Mouse (Mus musculus) midbrain, embryonic 14.5 days (tissue): ENCODE measurements around the gene Igsf21. TPM values are rescaled to one million over a fixed set of nuclear protein-coding genes. Genes with fewer than 3 reads are reported as not detected.
A peak's percentile ranks its signal among the peaks of the same experiment; 100 is the strongest.

Experiments
- ATAC-seq: fragments of 200-750 bp; cut with Nextera tagmentation; 2 replicates; pipeline ENCODE4 v1.8.0; 2017; ENCODE audit warnings: moderate number of reproducible peaks, moderate library complexity; ENCODE audit not compliant: low FRiP score, low TSS enrichment
- DNase-seq: peaks from one replicate; pipeline ENCODE4 v3.0.0-alpha.2; 2015
- H3K27ac ChIP-seq: fragments of 300-500 bp; sonication (generic); replicated peaks from 2 replicates; pipeline ENCODE4 v1.5.1; 2014; ENCODE audit warnings: mild to moderate bottlenecking, low read depth, low read length, moderate library complexity
- H3K27me3 ChIP-seq: fragments of 300-500 bp; sonication (generic); 2 replicates; pipeline ENCODE4 v1.6.1; 2014; ENCODE audit warnings: low read length, control low read depth, mixed read lengths; ENCODE audit not compliant: control insufficient read depth, insufficient read depth
- H3K36me3 ChIP-seq: fragments of 300-500 bp; sonication (generic); 2 replicates; pipeline ENCODE4 v1.6.1; 2014; ENCODE audit warnings: low read length, control low read depth; ENCODE audit not compliant: control insufficient read depth, insufficient read depth
- H3K4me1 ChIP-seq: fragments of 300-500 bp; sonication (generic); 2 replicates; pipeline ENCODE4 v1.6.1; 2014; ENCODE audit warnings: mild to moderate bottlenecking, antibody characterized with exemption, low read length, control low read depth; ENCODE audit not compliant: control insufficient read depth, insufficient read depth
- H3K4me2 ChIP-seq: fragments of 300-500 bp; sonication (generic); 2 replicates; pipeline ENCODE4 v1.6.1; 2014; ENCODE audit warnings: mild to moderate bottlenecking, low read length, moderate library complexity
- H3K4me3 ChIP-seq: fragments of 300-500 bp; sonication (generic); replicated peaks from 2 replicates; pipeline ENCODE4 v1.5.1; 2014; ENCODE audit warnings: low read depth, low read length
- H3K9ac ChIP-seq: fragments of 300-500 bp; sonication (generic); replicated peaks from 2 replicates; pipeline ENCODE4 v1.6.1; 2014; ENCODE audit warnings: mild to moderate bottlenecking, low read length, moderate library complexity
- H3K9me3 ChIP-seq: fragments of 300-500 bp; sonication (generic); 2 replicates; pipeline ENCODE4 v1.6.1; 2016; ENCODE audit warnings: low read length, control low read depth, mixed read lengths; ENCODE audit not compliant: control insufficient read depth
- WGBS: fragments of 180-500 bp; shearing (Covaris S2); extraction: QIAGEN DNeasy Blood & Tissue Kit; methylation state at CpG from one replicate; pipeline ENCODE4 v1.1.7; 2014; 5-methylcytosine and 5-hydroxymethylcytosine counted together
- polyA plus RNA-seq: library from polyadenylated mRNA; unstranded; fragments of >200 nt; fragmentation: Nextera tagmentation; extraction: Ambion mirVana; gene quantifications from 2 replicates; pipeline ENCODE4 v1.2.1, GENCODE M21; 2014

Gene Igsf21
- polyA plus RNA-seq, 1 experiment from 2014 or later: 64.9 TPM

DNA sequence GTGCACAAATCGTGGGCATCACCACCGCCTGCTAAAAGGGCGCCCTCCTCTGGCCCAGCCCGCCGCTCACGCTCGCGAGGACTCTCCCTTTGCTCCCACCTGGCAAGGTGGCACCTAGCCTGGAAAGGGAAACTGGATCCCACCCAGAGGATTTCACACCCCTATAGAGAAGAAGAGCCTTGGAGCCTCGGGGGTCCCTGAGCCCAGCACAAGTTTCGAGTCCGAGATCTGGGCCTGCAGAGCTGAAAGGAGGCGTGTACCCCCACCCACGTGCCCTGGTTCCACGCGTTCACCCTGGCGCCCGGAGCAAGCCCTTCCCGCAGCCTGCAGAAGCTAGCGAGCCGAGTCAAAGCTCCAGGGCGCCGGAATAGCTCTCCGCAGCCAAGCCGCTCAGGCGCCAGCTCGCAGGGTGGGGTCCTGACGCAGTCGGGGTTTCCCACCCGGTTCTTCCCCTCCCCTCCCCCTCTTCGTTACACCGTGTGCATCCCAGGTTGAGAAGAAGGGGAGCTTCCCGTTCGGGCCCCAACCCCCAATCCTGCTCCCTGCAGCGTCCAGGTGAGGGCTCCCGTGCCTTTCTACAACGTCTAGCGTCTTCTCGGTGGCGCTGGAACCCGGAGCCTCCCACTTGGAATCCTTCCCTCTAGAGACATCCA, 2.3 kb downstream of the Igsf21 start:
- no peak for ATAC-seq

DNA sequence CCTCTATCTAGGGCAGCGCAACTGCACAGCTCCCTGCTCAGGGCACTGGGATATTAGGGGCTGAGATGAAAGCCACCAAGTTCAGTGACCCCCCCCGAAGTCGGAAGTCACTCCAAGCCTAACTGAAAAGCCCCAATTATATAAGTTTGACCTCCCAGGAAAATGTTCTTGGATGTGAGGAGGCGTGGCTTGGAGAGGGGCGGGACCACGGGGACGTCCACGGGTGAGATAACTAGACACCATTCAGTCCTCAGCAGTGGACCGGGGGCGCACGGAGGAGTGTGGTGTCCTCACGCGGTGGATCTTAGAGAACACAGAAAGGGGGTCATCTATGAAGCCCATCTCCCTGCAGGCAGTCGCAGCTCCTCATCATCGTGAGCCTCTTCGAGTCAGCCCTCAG, 3.4 kb downstream of the Igsf21 start:
- H3K36me3 ChIP-seq: no peaks in the 10 kb centered on the region
- peaks cover 23% of the 10 kb centered on the region; the same call in 1 of the 2 replicates for H3K27me3 ChIP-seq
- ATAC-seq: no peak
- H3K9me3 ChIP-seq: no peaks in the 10 kb centered on the region
- H3K27ac ChIP-seq: no peak overlapping the region
- H3K9ac ChIP-seq: no peak overlapping the region; the same call in 1 of the 2 replicates
- WGBS: 21% methylated on average over 16 of the region's 16 CpGs
- 0 out of 2 replicates have a peak overlapping the region, but pooled peaks have one; percentile 66 for H3K4me3 ChIP-seq
- DNase-seq: no peak
- peak overlapping the region; percentile 87 for H3K4me2 ChIP-seq
- peaks cover 25% of the 10 kb centered on the region for H3K4me1 ChIP-seq

More for the DNA sequence above, 2.3 kb downstream of the Igsf21 start:
- Histone ChIP-seq H3K4me1 (peaks cover 34% of the 10 kb centered on the region), H3K4me2 (peak overlapping the region; percentile 87), H3K4me3 (peak overlapping the region; percentile 66), H3K36me3 (no peaks in the 10 kb centered on the region), H3K27me3 (peaks cover 28% of the 10 kb centered on the region), H3K27ac (no peak overlapping the region), H3K9me3 (no peaks in the 10 kb centered on the region), H3K9ac (peak overlapping the region; percentile 54)
- WGBS: 1% methylated on average over 40 of the region's 40 CpGs
- peak; percentile 51 for DNase-seq

DNA sequence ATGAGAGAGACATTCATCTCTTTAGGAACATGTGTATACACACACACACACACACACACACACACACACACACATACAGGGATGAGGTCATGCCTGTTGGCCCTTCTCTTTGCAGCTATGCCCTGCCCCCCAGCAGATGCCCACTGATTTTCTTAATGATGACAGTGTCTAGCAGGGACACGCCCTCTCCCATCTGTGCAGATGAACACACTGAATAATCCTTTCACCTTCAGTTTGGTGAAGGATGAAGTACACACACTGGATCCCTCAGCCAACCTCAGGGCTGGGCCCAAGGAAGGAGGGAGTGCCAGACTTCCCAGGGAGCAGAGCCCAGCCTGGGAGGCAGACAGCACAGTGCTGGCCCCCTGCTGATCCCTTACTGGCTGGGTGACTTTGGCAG, 4.3 kb downstream of the Igsf21 start:
- H3K27me3 ChIP-seq: peaks cover 18% of the 10 kb centered on the region; the same call in 1 of the 2 replicates
- H3K36me3 ChIP-seq: no peaks in the 10 kb centered on the region
- H3K27ac ChIP-seq: no peak overlapping the region
- no peaks in the 10 kb centered on the region for H3K9me3 ChIP-seq
- H3K9ac ChIP-seq: no peak overlapping the region
- ATAC-seq: no peak
- H3K4me2 ChIP-seq: peak overlapping the region; percentile 87; the same call in 1 of the 2 replicates
- WGBS: 52% methylated on average over 1 of the region's 1 CpGs
- H3K4me3 ChIP-seq: no peak overlapping the region
- peaks cover 30% of the 10 kb centered on the region for H3K4me1 ChIP-seq
- DNase-seq: no peak

DNA sequence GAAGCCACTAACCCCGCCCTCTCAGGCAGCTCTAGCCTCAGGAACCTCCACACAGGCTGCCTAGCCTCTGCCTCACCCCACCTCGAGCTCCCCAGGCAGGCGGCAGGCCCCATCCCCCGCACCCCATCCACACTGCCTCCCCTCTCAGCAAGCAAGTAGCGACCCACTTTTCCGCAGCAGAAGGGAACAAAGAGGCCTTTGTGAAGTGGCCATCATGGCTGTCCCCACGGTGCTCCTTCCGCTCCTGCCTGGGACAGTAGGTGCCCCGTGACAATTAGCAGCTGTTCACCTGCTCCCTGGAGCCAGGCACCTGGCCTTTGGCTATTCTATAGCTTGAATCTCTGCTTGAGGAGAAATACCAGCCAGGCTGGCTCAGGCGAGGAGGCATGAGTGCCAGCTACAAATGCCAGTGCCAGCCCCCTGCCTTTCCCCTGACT, 9.3 kb downstream of the Igsf21 start:
- no peak overlapping the region for H3K4me2 ChIP-seq
- 0 out of 2 replicates have a peak overlapping the region, but pooled peaks have one; percentile 17 for H3K9ac ChIP-seq
- peak overlapping the region; percentile 60; the same call in 1 of the 2 replicates for H3K27ac ChIP-seq
- H3K36me3 ChIP-seq: no peaks in the 10 kb centered on the region
- no peaks in the 10 kb centered on the region for H3K9me3 ChIP-seq
- H3K27me3 ChIP-seq: no peaks in the 10 kb centered on the region; the same call in 1 of the 2 replicates
- DNase-seq (peak; percentile 57), ATAC-seq (no peak)
- 12% methylated on average over 10 of the region's 10 CpGs for WGBS
- no peak overlapping the region for H3K4me3 ChIP-seq
- peaks cover 7% of the 10 kb centered on the region; the same call in 1 of the 2 replicates for H3K4me1 ChIP-seq

DNA sequence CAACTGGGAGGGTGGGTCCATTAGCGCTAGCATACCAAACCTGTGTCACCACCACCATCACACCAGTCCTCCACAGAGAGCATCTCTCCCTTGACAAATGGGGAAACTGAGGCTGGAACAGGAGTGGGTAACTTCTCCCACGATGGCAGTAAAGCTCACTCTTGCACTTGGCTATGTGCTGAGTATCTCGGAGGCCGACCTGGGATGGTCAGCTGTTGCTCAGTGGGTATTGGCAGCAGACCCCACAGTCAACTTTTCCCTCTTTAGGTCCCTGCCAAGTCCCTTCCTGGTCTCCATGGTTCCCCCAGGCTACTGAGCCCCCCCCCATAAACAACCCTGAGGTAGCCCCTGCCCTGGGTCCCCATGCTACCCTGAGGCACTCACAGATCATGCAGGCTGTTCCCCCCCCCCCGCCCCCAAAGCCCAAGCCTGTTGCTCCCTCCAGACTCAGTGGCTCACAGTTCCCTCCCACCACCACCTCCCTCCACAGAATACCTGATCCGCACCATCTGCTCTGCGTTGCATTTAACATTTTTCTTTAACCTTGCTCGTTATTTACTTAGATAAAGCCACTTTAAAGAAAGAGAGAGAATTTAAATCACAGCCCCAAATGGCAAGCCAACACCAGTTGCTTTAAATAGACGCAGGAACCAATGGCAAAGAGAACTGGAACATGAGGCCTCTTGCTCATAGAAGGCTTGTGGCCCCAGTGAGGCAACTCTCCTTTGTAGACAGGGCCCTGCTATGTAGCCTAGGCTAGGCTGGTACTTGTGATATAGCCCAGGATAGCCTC, 11.0 kb downstream of the Igsf21 start:
- Histone ChIP-seq H3K27ac (no peak overlapping the region), H3K9me3 (no peaks in the 10 kb centered on the region), H3K9ac (no peak overlapping the region), H3K4me1 (peaks cover 7% of the 10 kb centered on the region; the same call in 1 of the 2 replicates), H3K4me3 (no peak overlapping the region), H3K4me2 (no peak overlapping the region), H3K36me3 (no peaks in the 10 kb centered on the region), H3K27me3 (no peaks in the 10 kb centered on the region)
- WGBS: 70% methylated on average over 9 of the region's 9 CpGs
- no peak for ATAC-seq
- no peak for DNase-seq

DNA sequence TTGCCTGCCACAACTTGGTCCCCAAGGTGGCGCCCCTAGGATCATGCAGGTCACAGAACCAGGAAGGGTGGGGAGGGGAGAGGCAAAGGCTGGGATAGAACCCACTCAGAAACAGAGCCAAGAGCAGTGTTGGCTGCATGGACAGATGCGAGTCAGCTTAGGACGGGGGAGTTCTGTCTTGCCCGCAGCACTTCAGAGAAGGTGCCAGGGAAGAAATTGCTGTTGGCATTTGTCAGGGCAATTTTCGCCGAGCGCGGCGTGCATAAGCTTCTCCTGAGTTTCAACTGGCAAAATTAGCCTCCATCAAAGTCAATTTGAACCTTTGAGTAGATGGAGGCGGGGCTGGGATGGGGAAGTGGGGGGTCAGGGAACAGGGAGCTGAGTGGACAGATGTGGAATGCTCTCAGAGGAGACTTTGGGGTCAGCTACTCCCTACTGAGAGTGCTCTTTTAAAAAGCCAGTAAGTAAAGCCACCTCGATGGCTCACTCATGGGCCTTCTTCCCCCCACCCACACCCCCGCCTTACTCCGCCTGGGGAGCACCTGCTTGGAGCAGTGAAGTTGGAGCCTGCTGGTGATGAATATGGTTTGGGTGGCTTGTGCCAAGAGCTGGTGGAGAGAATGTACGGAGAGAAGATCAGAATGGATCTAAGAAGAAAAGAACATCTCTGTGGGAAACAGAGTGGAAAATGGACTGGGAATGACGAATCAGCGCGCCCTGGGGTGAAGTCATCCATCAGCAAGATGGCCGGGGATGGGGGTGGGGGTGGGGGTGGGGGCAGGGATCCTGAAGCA, 12.0 kb downstream of the Igsf21 start:
- H3K9me3 ChIP-seq: no peaks in the 10 kb centered on the region
- no peak overlapping the region for H3K9ac ChIP-seq
- WGBS: 79% methylated on average over 18 of the region's 18 CpGs
- H3K4me2 ChIP-seq: no peak overlapping the region
- H3K4me1 ChIP-seq: peaks cover 8% of the 10 kb centered on the region; the same call in 1 of the 2 replicates
- no peak overlapping the region for H3K4me3 ChIP-seq
- H3K27me3 ChIP-seq: no peaks in the 10 kb centered on the region
- DNase-seq: no peak
- no peak overlapping the region for H3K27ac ChIP-seq
- ATAC-seq: no peak
- H3K36me3 ChIP-seq: no peaks in the 10 kb centered on the region

DNA sequence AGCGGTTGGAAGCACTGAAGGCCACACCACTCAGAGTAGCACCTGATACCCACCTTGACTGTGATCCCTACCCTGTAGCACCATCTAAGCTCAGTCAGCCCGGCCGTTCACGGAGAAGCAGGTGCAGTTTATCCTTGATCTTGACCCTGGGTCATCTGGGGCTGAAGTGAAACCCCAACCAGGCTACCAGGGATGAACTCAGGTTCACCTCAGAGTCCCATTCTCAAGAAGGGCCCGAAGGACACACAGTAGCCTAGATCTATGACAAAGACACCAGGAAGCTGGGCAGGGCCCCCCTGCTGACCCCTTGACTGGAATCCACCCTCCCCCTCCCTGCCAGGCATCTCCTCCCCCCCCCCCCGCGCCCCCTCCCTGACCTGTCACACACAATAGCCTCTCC, 18.7 kb downstream of the Igsf21 start:
- Histone ChIP-seq H3K4me1 (peaks cover 26% of the 10 kb centered on the region), H3K27me3 (no peaks in the 10 kb centered on the region)

DNA sequence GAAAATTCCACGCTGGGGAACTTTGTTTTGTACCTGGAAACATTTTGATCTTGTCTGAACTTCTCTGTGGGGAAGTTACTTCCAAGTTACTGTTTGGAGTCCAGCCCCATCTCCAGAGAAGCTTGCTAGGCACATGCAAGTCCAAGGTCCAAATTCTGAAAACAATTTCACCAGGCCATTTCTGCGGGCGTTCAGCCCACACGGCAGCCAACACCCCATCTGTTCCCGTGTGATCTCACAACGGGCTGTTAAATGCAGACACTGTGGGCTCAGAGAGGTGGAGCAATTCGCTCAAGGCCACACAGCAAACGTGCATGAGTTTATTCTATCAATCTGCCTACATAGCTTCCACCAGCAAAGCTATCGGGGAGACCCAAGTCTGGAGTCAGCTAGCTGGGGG, 21.4 kb downstream of the Igsf21 start:
- Histone ChIP-seq H3K27me3 (no peaks in the 10 kb centered on the region), H3K4me3 (no peak overlapping the region), H3K4me1 (peaks cover 39% of the 10 kb centered on the region), H3K9ac (no peak overlapping the region), H3K4me2 (no peak overlapping the region), H3K36me3 (no peaks in the 10 kb centered on the region), H3K9me3 (no peaks in the 10 kb centered on the region), H3K27ac (no peak overlapping the region)
- DNase-seq (no peak), ATAC-seq (no peak)
- 84% methylated on average over 9 of the region's 9 CpGs for WGBS

More for the DNA sequence above, 18.7 kb downstream of the Igsf21 start:
- 57% methylated on average over 5 of the region's 7 CpGs for WGBS
- 0 out of 2 replicates have a peak overlapping the region, but pooled peaks have one; percentile 20 for H3K27ac ChIP-seq
- H3K36me3 ChIP-seq: no peaks in the 10 kb centered on the region
- no peak for ATAC-seq
- no peak for DNase-seq
- no peak overlapping the region for H3K4me2 ChIP-seq
- no peak overlapping the region for H3K4me3 ChIP-seq
- H3K9ac ChIP-seq: no peak overlapping the region
- H3K9me3 ChIP-seq: no peaks in the 10 kb centered on the region
